Mouse (Mus musculus): Measurements from ENCODE around the gene Tpd52l2.

Gene Tpd52l2

GRCm38 (mm10) chr2:181537444-181538047 lies 40.6 kb downstream of the Tpd52l2 start:
- no peak for DNase-seq (ENCODE audit: low read depth, low spot score)

- DNase-seq (ENCODE audit: low read depth, low spot score) = no peak
Observed at GRCm38 (mm10) chr2:181541761-181542380, 44.9 kb downstream of the Tpd52l2 start.

- DNase-seq (ENCODE audit: low read depth, low spot score) = no peak
Observed at GRCm38 (mm10) chr2:181546142-181546541, 49.2 kb downstream of the Tpd52l2 start.

GRCm38 (mm10) chr2:181548227-181548626 lies 51.3 kb downstream of the Tpd52l2 start:
- DNase-seq (ENCODE audit: low read depth, low spot score) = no peak

GRCm38 (mm10) chr2:181548682-181549081 lies 51.7 kb downstream of the Tpd52l2 start:
- DNase-seq (ENCODE audit: low read depth, low spot score) = no peak

- no peak for DNase-seq (ENCODE audit: low read depth, low spot score)
Observed at GRCm38 (mm10) chr2:181550233-181550632, 53.3 kb downstream of the Tpd52l2 start.

- DNase-seq (ENCODE audit: low read depth, low spot score) = no peak
Observed at GRCm38 (mm10) chr2:181553772-181554171, 56.8 kb downstream of the Tpd52l2 start.

GRCm38 (mm10) chr2:181567338-181567737 lies 70.4 kb downstream of the Tpd52l2 start:
- no peak for DNase-seq (ENCODE audit: low read depth, low spot score)
